In genomic region chr17:14703268-14703667, GRCm38 (mm10) we compare ENCODE assay signal across 28 mouse cellular contexts. TPM values are rescaled to one million over a fixed set of nuclear protein-coding genes. Genes with fewer than 3 reads are reported as not detected.
DNase-seq lines count a peak whose midpoint lies in the region; ATAC-seq and TF ChIP-seq lines count a peak whose summit lies in the region.
"Had no signal": no experiment of that assay in that cellular context is flagged by ENCODE, and none has a peak within 500 bp of the region (broad histone marks: within the 10 kb centered on the region; RNA-seq: fewer than 3 reads in every experiment).

No protein-coding gene starts in this region.

- DNase-seq in heart, embryonic 10.5 days (ENCODE audit: low spot score) = peak; percentile 35
- no peak for DNase-seq in heart, adult 11 months
- DNase-seq in lung, postnatal 36 days = no peak
- peak; percentile 28 for DNase-seq in yolk sac, embryonic 10.5 days (ENCODE audit: low spot score)
- DNase-seq in adipocyte (ENCODE audit: low spot score) = no peak
- DNase-seq: adrenal gland, postnatal 25 days; cerebellum, adult 11-12 months; gastrocnemius, postnatal 14 days; heart, adult 2 months; heart, postnatal 14 days; kidney, adult 9 months; kidney, postnatal 10 days; lung, postnatal 14 days; spleen, adult 18-20 months had no signal

- H3K4me2 ChIP-seq in lung, embryonic 15.5 days = no peak overlapping the region
- peak overlapping the region; percentile 63 for H3K4me2 ChIP-seq in myocyte (ENCODE audit: low read depth)
- H3K4me2 ChIP-seq: heart, embryonic 13.5 days; hindbrain, embryonic 15.5 days; limb, embryonic 12.5 days; liver, embryonic 15.5 days; midbrain, embryonic 11.5 days; neural tube, embryonic 12.5 days had no signal

- no peak for ATAC-seq in lung, embryonic 15.5 days (ENCODE audit: borderline replicate concordance, extremely low read depth, low FRiP score, low TSS enrichment)
- ATAC-seq: forebrain, embryonic 14.5 days; inflammation-experienced regulatory T-cells, adult 6 months; midbrain, embryonic 16.5 days had no signal

- no peak overlapping the region for H3K4me3 ChIP-seq in heart, embryonic 10.5 days
- no peak overlapping the region for H3K4me3 ChIP-seq in lung, embryonic 15.5 days
- no peak overlapping the region for H3K4me3 ChIP-seq in myocyte
- H3K4me3 ChIP-seq: heart, adult 2 months; heart, embryonic 13.5 days; hindbrain, embryonic 10.5 days; hindbrain, embryonic 15.5 days; left cerebral cortex, adult 2 months; limb, embryonic 12.5 days; liver, embryonic 15.5 days; neural tube, embryonic 12.5 days had no signal

- H3K79me2 ChIP-seq in myocyte (ENCODE audit: control insufficient read depth, insufficient read depth) = no peaks in the 10 kb centered on the region

- no peaks in the 10 kb centered on the region for H3K36me3 ChIP-seq in heart, embryonic 10.5 days
- no peaks in the 10 kb centered on the region for H3K36me3 ChIP-seq in lung, embryonic 15.5 days
- no peaks in the 10 kb centered on the region for H3K36me3 ChIP-seq in myocyte (ENCODE audit: control insufficient read depth, insufficient read depth)
- H3K36me3 ChIP-seq: heart, embryonic 13.5 days; hindbrain, embryonic 10.5 days; hindbrain, embryonic 15.5 days; limb, embryonic 12.5 days; liver, embryonic 15.5 days; neural tube, embryonic 12.5 days had no signal

- WGBS in heart, embryonic 10.5 days = 61% methylated on average over 4 of the region's 4 CpGs
- 23% methylated on average over 4 of the region's 4 CpGs for WGBS in lung, embryonic 15.5 days

- H3K4me1 ChIP-seq in heart, embryonic 10.5 days = 0 out of 2 replicates have a peak, but pooled peaks cover 8% of the 10 kb centered on the region
- peaks cover 18% of the 10 kb centered on the region for H3K4me1 ChIP-seq in lung, embryonic 15.5 days
- H3K4me1 ChIP-seq: hindbrain, embryonic 15.5 days; liver, embryonic 15.5 days; neural tube, embryonic 12.5 days had no signal

- TF ChIP-seq POLR2A in myocyte (IDR thresholded peaks at IDR 0.05; ENCODE audit: insufficient read length, low read depth) = no peak

- H3K9me3 ChIP-seq in heart, embryonic 10.5 days = no peaks in the 10 kb centered on the region
- no peaks in the 10 kb centered on the region for H3K9me3 ChIP-seq in lung, embryonic 15.5 days
- H3K9me3 ChIP-seq: heart, embryonic 13.5 days; hindbrain, embryonic 10.5 days; hindbrain, embryonic 15.5 days; limb, embryonic 12.5 days; liver, embryonic 15.5 days; neural tube, embryonic 12.5 days had no signal

- H3K27ac ChIP-seq in heart, embryonic 10.5 days = no peak overlapping the region
- H3K27ac ChIP-seq in lung, embryonic 15.5 days = 0 out of 2 replicates have a peak overlapping the region, but pooled peaks have one; percentile 3
- H3K27ac ChIP-seq: heart, adult 2 months; heart, embryonic 13.5 days; hindbrain, embryonic 10.5 days; hindbrain, embryonic 15.5 days; left cerebral cortex, adult 2 months; limb, embryonic 12.5 days; liver, embryonic 15.5 days; neural tube, embryonic 12.5 days had no signal

- peaks cover 7% of the 10 kb centered on the region; the same call in 1 of the 2 replicates for H3K27me3 ChIP-seq in heart, embryonic 10.5 days (ENCODE audit: insufficient read depth, poor library complexity, severe bottlenecking)
- no peaks in the 10 kb centered on the region; the same call in 1 of the 2 replicates for H3K27me3 ChIP-seq in lung, embryonic 15.5 days
- no peaks in the 10 kb centered on the region for H3K27me3 ChIP-seq in myocyte (ENCODE audit: control insufficient read depth, insufficient read depth, insufficient read length)
- H3K27me3 ChIP-seq: hindbrain, embryonic 15.5 days; limb, embryonic 12.5 days; liver, embryonic 15.5 days; neural tube, embryonic 12.5 days; Patski had no signal

- H3ac ChIP-seq in myocyte (ENCODE audit: control insufficient read depth, insufficient read length) = no peak overlapping the region

- H3K9ac ChIP-seq in lung, embryonic 15.5 days = no peak overlapping the region
- H3K9ac ChIP-seq: heart, embryonic 13.5 days; hindbrain, embryonic 15.5 days; limb, embryonic 12.5 days; liver, embryonic 15.5 days; neural tube, embryonic 12.5 days had no signal

TF ChIP-seq in myocyte, 11 proteins besides CTCF, POLR2A, EP300 and RAD21:
- TF ChIP-seq E2F4 (IDR thresholded peaks at IDR 0.05; ENCODE audit: insufficient read depth) = no peak
- TF ChIP-seq REST (IDR thresholded peaks at IDR 0.05; ENCODE audit: insufficient read depth, insufficient read length) = no peak
- no peak for TF ChIP-seq POLR2AphosphoS2 (IDR thresholded peaks at IDR 0.05; ENCODE audit: insufficient read length, low read depth)
- no peak for TF ChIP-seq SRF (IDR thresholded peaks at IDR 0.05; ENCODE audit: control insufficient read depth, insufficient read length, low read depth)
- TF ChIP-seq TCF3 (IDR thresholded peaks at IDR 0.05; ENCODE audit: insufficient read length, low read depth) = no peak
- no peak for TF ChIP-seq MAX (IDR thresholded peaks at IDR 0.05; ENCODE audit: low read depth)
- no peak for TF ChIP-seq MYOG (IDR thresholded peaks at IDR 0.05; ENCODE audit: control insufficient read depth in 1 of 3, insufficient read depth in 1 of 3, insufficient read length in 2 of 3, low read depth in 2 of 3)
- no peak for TF ChIP-seq USF1 (IDR thresholded peaks at IDR 0.05; ENCODE audit: low read depth)
- no peak for TF ChIP-seq CEBPB (IDR thresholded peaks at IDR 0.05; ENCODE audit: insufficient read depth, poor library complexity, severe bottlenecking)
- no peak for TF ChIP-seq MYOD1 (IDR thresholded peaks at IDR 0.05; ENCODE audit: control insufficient read depth in 1 of 3, insufficient read length in 2 of 3, low read depth in 2 of 3)

RNA-seq across cellular contexts. Expression of gene Thbs2, which starts 9.2 kb away (rescaled TPM):
- polyA plus RNA-seq in heart, embryonic 10.5 days (2016; fragmentation: Nextera tagmentation; extraction: Ambion mirVana) = 1.2 and 1.3 TPM in 2 replicates
- 26.3 and 27.3 TPM in 2 replicates for polyA plus RNA-seq in lung, embryonic 15.5 days (2015; fragmentation: Nextera tagmentation; extraction: Ambion mirVana)
- 15.7 TPM for polyA plus RNA-seq in myocyte (2012; fragmentation: generic; extraction: Trizol)

Comparison
In these comparisons a context has a peak if more than half of its experiments do, and no peak if none do; other contexts are left out.
1. DNase-seq: peak in heart, embryonic 10.5 days (single experiment) and yolk sac, embryonic 10.5 days (single experiment); none in heart, adult 11 months (single experiment), lung, postnatal 36 days (single experiment) and adipocyte (single experiment).